Mouse (Mus musculus) brain, embryonic 14.5 days (tissue): ENCODE measurements at regions not wholly inside any gene's neighbourhood (a gene's known extent, or its start where the extent isn't known, plus 50 kb on each side); places are given as distances from the start of the nearest gene placed in this dataset.

Source experiments
- CTCF ChIP-seq: fragments of 200-500 bp; IDR thresholded peaks from 2 replicates; pipeline ENCODE4 v1.5.1; 2012; ENCODE audit warnings: inconsistent platforms, mild to moderate bottlenecking, moderate library complexity, borderline replicate concordance; ENCODE audit not compliant: insufficient read depth, insufficient read length; ENCODE audit errors: extremely low read depth
- POLR2A ChIP-seq: fragments of 200-500 bp; IDR thresholded peaks from 2 replicates; pipeline ENCODE4 v1.6.1; 2012; ENCODE audit warnings: mild to moderate bottlenecking, inconsistent platforms, borderline replicate concordance; ENCODE audit not compliant: poor library complexity, insufficient read depth, insufficient read length, severe bottlenecking; ENCODE audit errors: extremely low read depth

- TF ChIP-seq CTCF: no peak
- TF ChIP-seq POLR2A: no peak
Measured at GRCm38 (mm10) chr3:38102985-38103384, 378.7 kb upstream of the Gm5148 start.
